Mouse (Mus musculus) gastrocnemius, adult 18-20 months (tissue): ENCODE results near the gene Sectm1a. TPM values are rescaled to one million over a fixed set of nuclear protein-coding genes. Genes with fewer than 3 reads are reported as not detected.
A peak's percentile ranks its signal among the peaks of the same experiment; 100 is the strongest.
"Not testable (repeated sequence)": the region's sequence is repeated elsewhere in the genome, so short reads cannot be mapped to it uniquely, and the experiment has no call there.

Source experiments
- DNase-seq: peaks from one replicate; pipeline ENCODE4 v3.0.0; 2021; ENCODE audit warnings: low spot score
- total RNA-seq, 2 experiments: library from RNA; stranded (reverse); gene quantifications; 2 replicates each; pipeline ENCODE4 v1.2.3; 2021

The Sectm1a gene
- total RNA-seq, 2 experiments from 2014 or later = 0.17 TPM; not detected in 1

- no peak for DNase-seq
Observed at GRCm38 (mm10) chr11:121089756-121090546, 8.9 kb upstream of the Sectm1a start.

GRCm38 (mm10) chr11:121088997-121089396, 8.0 kb upstream of the Sectm1a start:
- DNase-seq = no peak

- DNase-seq = no peak
Observed at GRCm38 (mm10) chr11:121086296-121086695, 5.3 kb upstream of the Sectm1a start.

- no peak for DNase-seq
Observed at GRCm38 (mm10) chr11:121085181-121085580, 4.2 kb upstream of the Sectm1a start.

- DNase-seq = no peak
Observed at GRCm38 (mm10) chr11:121082857-121083500, 2.0 kb upstream of the Sectm1a start.

GRCm38 (mm10) chr11:121082250-121082649, 1.2 kb upstream of the Sectm1a start:
- no peak for DNase-seq

- no peak for DNase-seq
Observed at GRCm38 (mm10) chr11:121080330-121080729, 690 bp downstream of the Sectm1a start.

- DNase-seq = no peak
Observed at GRCm38 (mm10) chr11:121075655-121076054, 5.4 kb downstream of the Sectm1a start.

GRCm38 (mm10) chr11:121069662-121070061, 11.4 kb downstream of the Sectm1a start:
- DNase-seq = not testable (repeated sequence)

- DNase-seq = no peak
Observed at GRCm38 (mm10) chr11:121067895-121068294, 13.1 kb downstream of the Sectm1a start.

- DNase-seq = no peak
Observed at GRCm38 (mm10) chr11:121064197-121064596, 16.8 kb downstream of the Sectm1a start.

- DNase-seq = no peak
Observed at GRCm38 (mm10) chr11:121063379-121063778, 17.6 kb downstream of the Sectm1a start, which contains the start of gene Sectm1b. Gene Sectm1b (minus strand): TSS chr11:121063569.

GRCm38 (mm10) chr11:121061615-121062014, 19.4 kb downstream of the Sectm1a start:
- DNase-seq = no peak

- DNase-seq = not testable (repeated sequence)
Observed at GRCm38 (mm10) chr11:121060401-121061067, 20.5 kb downstream of the Sectm1a start.

GRCm38 (mm10) chr11:121059471-121059870, 21.5 kb downstream of the Sectm1a start:
- no peak for DNase-seq

- DNase-seq = no peak
Observed at GRCm38 (mm10) chr11:121058956-121059355, 22.1 kb downstream of the Sectm1a start.

GRCm38 (mm10) chr11:121058122-121058521, 22.9 kb downstream of the Sectm1a start:
- DNase-seq = no peak

GRCm38 (mm10) chr11:121056536-121057236, 24.3 kb downstream of the Sectm1a start:
- peak; percentile 52 for DNase-seq

GRCm38 (mm10) chr11:121053536-121053935, 27.5 kb downstream of the Sectm1a start:
- peak; percentile 86 for DNase-seq

- DNase-seq = no peak
Observed at GRCm38 (mm10) chr11:121052387-121052786, 28.6 kb downstream of the Sectm1a start.

GRCm38 (mm10) chr11:121051793-121052192, 29.2 kb downstream of the Sectm1a start:
- DNase-seq = no peak

- no peak for DNase-seq
Observed at GRCm38 (mm10) chr11:121049840-121050239, 31.2 kb downstream of the Sectm1a start.
